Mouse (Mus musculus): ENCODE results near the gene 2310022A10Rik.

Gene 2310022A10Rik

GRCm38 (mm10) chr7:27590566-27591213 lies 37.7 kb downstream of the 2310022A10Rik start:
- no peak for DNase-seq (ENCODE audit: low read depth, low spot score)

GRCm38 (mm10) chr7:27591266-27592216 lies 38.5 kb downstream of the 2310022A10Rik start, which contains the start of gene Akt2:
Gene Akt2, plus strand, starts transcription at chr7:27591552.
- peak; percentile 98 for DNase-seq (ENCODE audit: low read depth, low spot score)

GRCm38 (mm10) chr7:27592217-27592929 lies 39.3 kb downstream of the 2310022A10Rik start:
- peak; percentile 53 for DNase-seq (ENCODE audit: low read depth, low spot score)

- DNase-seq (ENCODE audit: low read depth, low spot score), result no peak
Measured at GRCm38 (mm10) chr7:27592934-27593645, 40.1 kb downstream of the 2310022A10Rik start.

GRCm38 (mm10) chr7:27596586-27597503 lies 43.8 kb downstream of the 2310022A10Rik start:
- DNase-seq (ENCODE audit: low read depth, low spot score), result no peak

- no peak for DNase-seq (ENCODE audit: low read depth, low spot score)
Measured at GRCm38 (mm10) chr7:27598053-27598452, 45.0 kb downstream of the 2310022A10Rik start.

GRCm38 (mm10) chr7:27601628-27602027 lies 48.6 kb downstream of the 2310022A10Rik start:
- DNase-seq (ENCODE audit: low read depth, low spot score), result peak; percentile 97

GRCm38 (mm10) chr7:27602161-27602560 lies 49.1 kb downstream of the 2310022A10Rik start:
- DNase-seq (ENCODE audit: low read depth, low spot score), result peak; percentile 74

DNA sequence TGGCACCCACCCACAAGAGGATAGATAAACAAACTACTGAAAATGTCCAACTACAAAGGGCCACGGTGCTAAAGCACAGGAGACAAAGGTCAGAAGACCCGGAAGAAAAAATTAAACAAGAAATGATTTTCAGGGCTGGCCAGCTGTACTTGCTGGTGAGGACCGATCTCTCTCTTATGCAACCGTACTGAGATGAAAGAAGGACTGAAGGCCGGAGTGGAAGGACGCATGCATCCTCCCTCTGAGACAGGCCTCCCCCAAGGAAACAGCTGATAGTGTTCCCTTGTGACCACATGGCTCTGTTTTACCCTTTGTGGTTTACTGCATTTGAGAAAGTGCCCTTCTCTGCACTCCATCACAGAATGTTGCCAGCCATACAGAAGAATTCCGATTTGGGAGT lies 49.8 kb downstream of the 2310022A10Rik start:
- DNase-seq (ENCODE audit: low read depth, low spot score), result no peak

- no peak for DNase-seq (ENCODE audit: low read depth, low spot score)
Measured at GRCm38 (mm10) chr7:27604661-27605348, 51.8 kb downstream of the 2310022A10Rik start.

DNA sequence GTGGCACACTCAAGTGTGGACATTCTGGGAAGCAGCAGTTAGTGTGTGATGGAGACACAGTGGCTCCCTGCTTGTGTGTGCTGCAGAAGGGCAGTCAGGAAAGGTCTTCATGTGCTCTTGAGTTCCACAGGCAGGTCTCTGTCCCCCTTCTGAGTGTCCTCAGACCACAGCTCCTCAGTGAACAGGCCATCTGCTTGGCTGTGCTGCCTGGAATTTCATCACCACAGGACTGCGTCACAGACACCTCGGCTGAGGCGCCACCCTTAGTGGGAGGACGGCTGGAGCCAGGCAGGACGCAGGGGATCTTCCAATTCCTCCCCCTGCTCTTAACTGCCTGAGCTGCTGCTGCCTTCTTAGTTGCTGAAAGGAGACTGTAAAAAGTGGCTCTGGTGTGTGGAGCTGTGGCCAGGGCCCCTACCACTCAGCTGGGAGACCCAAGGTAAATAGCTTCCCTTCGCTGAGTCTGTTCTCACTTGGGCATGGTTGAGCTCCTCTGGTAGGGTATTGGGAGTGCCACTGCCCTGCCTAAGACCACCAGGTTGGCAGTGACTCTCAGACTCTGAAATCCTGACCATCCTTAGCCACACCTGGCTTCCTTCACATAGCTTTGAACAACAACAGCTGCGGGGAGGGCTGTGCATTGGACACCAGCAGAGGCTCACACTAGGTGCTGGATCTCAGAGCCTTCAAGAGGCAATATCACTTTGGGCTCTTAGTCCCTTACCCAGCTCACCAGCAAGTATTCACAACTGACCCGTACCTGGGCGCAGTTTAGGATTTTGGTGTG lies 52.7 kb downstream of the 2310022A10Rik start:
- peak; percentile 80 for DNase-seq (ENCODE audit: low read depth, low spot score)

GRCm38 (mm10) chr7:27606481-27607254 lies 53.6 kb downstream of the 2310022A10Rik start:
- no peak for DNase-seq (ENCODE audit: low read depth, low spot score)

GRCm38 (mm10) chr7:27607580-27607979 lies 54.5 kb downstream of the 2310022A10Rik start:
- DNase-seq (ENCODE audit: low read depth, low spot score), result no peak

- DNase-seq (ENCODE audit: low read depth, low spot score), result no peak
Measured at GRCm38 (mm10) chr7:27608130-27608529, 55.1 kb downstream of the 2310022A10Rik start.

- no peak for DNase-seq (ENCODE audit: low read depth, low spot score)
Measured at GRCm38 (mm10) chr7:27609285-27609684, 56.3 kb downstream of the 2310022A10Rik start.

DNA sequence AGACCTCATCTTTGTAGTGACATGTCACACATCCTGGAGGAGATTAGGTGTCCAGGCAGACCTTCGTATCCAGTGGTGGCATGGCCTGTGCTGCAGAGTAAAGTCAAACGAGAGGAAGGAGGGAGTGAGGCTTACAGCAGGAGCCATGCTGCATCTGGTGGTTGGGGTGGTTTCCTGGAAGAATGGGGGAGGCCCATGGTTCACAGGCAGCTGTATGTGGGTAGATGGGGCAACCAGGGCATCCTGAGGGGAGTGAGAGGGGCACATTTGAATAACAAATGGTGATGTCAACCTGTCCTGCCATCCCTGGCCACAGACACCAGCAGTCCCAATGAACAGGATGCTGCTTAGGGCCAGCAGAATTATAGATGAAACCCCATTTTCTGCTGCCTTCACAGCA lies 56.7 kb downstream of the 2310022A10Rik start:
- DNase-seq (ENCODE audit: low read depth, low spot score), result no peak

GRCm38 (mm10) chr7:27610370-27610769 lies 57.3 kb downstream of the 2310022A10Rik start:
- DNase-seq (ENCODE audit: low read depth, low spot score), result no peak

- no peak for DNase-seq (ENCODE audit: low read depth, low spot score)
Measured at GRCm38 (mm10) chr7:27610871-27611270, 57.8 kb downstream of the 2310022A10Rik start.

All from telencephalon, adult 2 months (tissue).